Mouse (Mus musculus) midbrain, embryonic 13.5 days (tissue): ENCODE measurements around the gene Tmcc3. TPM values are rescaled to one million over a fixed set of nuclear protein-coding genes. Genes with fewer than 3 reads are reported as not detected.
A peak's percentile ranks its signal among the peaks of the same experiment; 100 is the strongest.

ENCODE experiments used
- ATAC-seq: fragments of 200-750 bp; cut with Nextera tagmentation; 2 replicates; pipeline ENCODE4 v1.8.0; 2017; ENCODE audit warnings: mild to moderate bottlenecking, moderate TSS enrichment, moderate library complexity
- H3K27ac ChIP-seq: fragments of 300-500 bp; sonication (generic); 2 replicates; pipeline ENCODE4 v1.5.1; 2015; ENCODE audit warnings: inconsistent platforms, mild to moderate bottlenecking, moderate library complexity
- H3K27me3 ChIP-seq: fragments of 300-500 bp; sonication (generic); 2 replicates; pipeline ENCODE4 v1.6.1; 2015; ENCODE audit warnings: mild to moderate bottlenecking, inconsistent platforms
- H3K36me3 ChIP-seq: fragments of 300-500 bp; sonication (generic); 2 replicates; pipeline ENCODE4 v1.6.1; 2015; ENCODE audit warnings: mild to moderate bottlenecking, inconsistent platforms
- H3K4me1 ChIP-seq: fragments of 300-500 bp; sonication (generic); replicated peaks from 2 replicates; pipeline ENCODE4 v1.6.1; 2015; ENCODE audit warnings: inconsistent platforms
- H3K4me2 ChIP-seq: fragments of 300-500 bp; sonication (generic); replicated peaks from 2 replicates; pipeline ENCODE4 v1.6.1; 2015; ENCODE audit warnings: moderate library complexity, mild to moderate bottlenecking, inconsistent platforms
- H3K4me3 ChIP-seq: fragments of 300-500 bp; sonication (generic); replicated peaks from 2 replicates; pipeline ENCODE4 v1.5.1; 2015; ENCODE audit warnings: mild to moderate bottlenecking, inconsistent platforms
- H3K9ac ChIP-seq: fragments of 300-500 bp; sonication (generic); replicated peaks from 2 replicates; pipeline ENCODE4 v1.6.1; 2015; ENCODE audit warnings: mild to moderate bottlenecking, inconsistent platforms
- H3K9me3 ChIP-seq: fragments of 300-500 bp; sonication (generic); 2 replicates; pipeline ENCODE4 v1.6.1; 2016; ENCODE audit warnings: mild to moderate bottlenecking, inconsistent platforms
- WGBS: fragments of 180-500 bp; shearing (Covaris S2); methylation state at CpG from one replicate; pipeline ENCODE4 v1.1.7; 2015; 5-methylcytosine and 5-hydroxymethylcytosine counted together
- polyA plus RNA-seq: library from polyadenylated mRNA; unstranded; fragments of >200 nt; fragmentation: Nextera tagmentation; extraction: Ambion mirVana; gene quantifications from 2 replicates; pipeline ENCODE4 v1.2.1, GENCODE M21; 2015

Tmcc3 gene
- polyA plus RNA-seq, 1 experiment from 2014 or later, result 6.6 TPM

- ATAC-seq, result no peak
- H3K9ac ChIP-seq, result no peak overlapping the region
- H3K4me3 ChIP-seq, result no peak overlapping the region
- H3K36me3 ChIP-seq, result no peaks in the 10 kb centered on the region
- no peak overlapping the region for H3K4me2 ChIP-seq
- H3K4me1 ChIP-seq, result peaks cover 15% of the 10 kb centered on the region
- no peaks in the 10 kb centered on the region for H3K27me3 ChIP-seq
- 88% methylated on average over 6 of the region's 6 CpGs for WGBS
- no peaks in the 10 kb centered on the region for H3K9me3 ChIP-seq
- H3K27ac ChIP-seq, result no peak overlapping the region
Measured at GRCm38 (mm10) chr10:94551511-94551910, 239.8 kb downstream of the Tmcc3 start.

- no peaks in the 10 kb centered on the region for H3K36me3 ChIP-seq
- no peaks in the 10 kb centered on the region for H3K9me3 ChIP-seq
- no peak overlapping the region for H3K4me3 ChIP-seq
- H3K27ac ChIP-seq, result no peak overlapping the region
- 70% methylated on average over 7 of the region's 7 CpGs for WGBS
- H3K4me1 ChIP-seq, result peaks cover 15% of the 10 kb centered on the region
- no peak for ATAC-seq
- no peaks in the 10 kb centered on the region for H3K27me3 ChIP-seq
- H3K4me2 ChIP-seq, result no peak overlapping the region
- H3K9ac ChIP-seq, result no peak overlapping the region
Measured at GRCm38 (mm10) chr10:94551924-94552523, 240.3 kb downstream of the Tmcc3 start.

- Histone ChIP-seq H3K4me1 (peaks cover 10% of the 10 kb centered on the region), H3K27me3 (no peaks in the 10 kb centered on the region), H3K36me3 (no peaks in the 10 kb centered on the region), H3K4me3 (no peak overlapping the region), H3K27ac (no peak overlapping the region), H3K9me3 (no peaks in the 10 kb centered on the region), H3K9ac (no peak overlapping the region), H3K4me2 (no peak overlapping the region)
- WGBS, result 92% methylated on average over 2 of the region's 2 CpGs
- ATAC-seq, result no peak
Measured at GRCm38 (mm10) chr10:94555394-94555793, 243.6 kb downstream of the Tmcc3 start.

GRCm38 (mm10) chr10:94557428-94558149 is 245.8 kb downstream of the Tmcc3 start:
- Histone ChIP-seq H3K4me3 (no peak overlapping the region), H3K36me3 (no peaks in the 10 kb centered on the region), H3K27ac (no peak overlapping the region), H3K4me1 (peaks cover 8% of the 10 kb centered on the region; the same call in 1 of the 2 replicates), H3K4me2 (no peak overlapping the region), H3K9me3 (no peaks in the 10 kb centered on the region), H3K9ac (no peak overlapping the region), H3K27me3 (no peaks in the 10 kb centered on the region)
- 78% methylated on average over 6 of the region's 6 CpGs for WGBS
- no peak for ATAC-seq

- no peak for ATAC-seq
- H3K4me1 ChIP-seq, result peaks cover 8% of the 10 kb centered on the region; the same call in 1 of the 2 replicates
- H3K9ac ChIP-seq, result no peak overlapping the region
- H3K4me3 ChIP-seq, result no peak overlapping the region
- no peak overlapping the region for H3K4me2 ChIP-seq
- 88% methylated on average over 7 of the region's 7 CpGs for WGBS
- H3K36me3 ChIP-seq, result no peaks in the 10 kb centered on the region
- no peaks in the 10 kb centered on the region for H3K9me3 ChIP-seq
- no peak overlapping the region for H3K27ac ChIP-seq
- no peaks in the 10 kb centered on the region for H3K27me3 ChIP-seq
Measured at GRCm38 (mm10) chr10:94558826-94559225, 247.1 kb downstream of the Tmcc3 start.

GRCm38 (mm10) chr10:94561351-94561750 is 249.6 kb downstream of the Tmcc3 start:
- ATAC-seq, result no peak
- WGBS, result 60% methylated on average over 7 of the region's 7 CpGs
- Histone ChIP-seq H3K4me2 (no peak overlapping the region), H3K4me1 (peaks cover 19% of the 10 kb centered on the region), H3K27ac (no peak overlapping the region), H3K36me3 (no peaks in the 10 kb centered on the region), H3K4me3 (no peak overlapping the region), H3K9me3 (no peaks in the 10 kb centered on the region), H3K27me3 (no peaks in the 10 kb centered on the region), H3K9ac (no peak overlapping the region)

GRCm38 (mm10) chr10:94562188-94562587 is 250.4 kb downstream of the Tmcc3 start:
- Histone ChIP-seq H3K27me3 (no peaks in the 10 kb centered on the region), H3K4me3 (no peak overlapping the region), H3K36me3 (no peaks in the 10 kb centered on the region), H3K9ac (no peak overlapping the region), H3K9me3 (no peaks in the 10 kb centered on the region), H3K4me2 (no peak overlapping the region), H3K4me1 (peaks cover 23% of the 10 kb centered on the region), H3K27ac (no peak overlapping the region)
- 21% methylated on average over 1 of the region's 1 CpGs for WGBS
- no peak for ATAC-seq

GRCm38 (mm10) chr10:94562991-94563390 is 251.2 kb downstream of the Tmcc3 start:
- peaks cover 23% of the 10 kb centered on the region for H3K4me1 ChIP-seq
- H3K27me3 ChIP-seq, result no peaks in the 10 kb centered on the region
- WGBS, result 95% methylated on average over 3 of the region's 3 CpGs
- no peak overlapping the region for H3K9ac ChIP-seq
- no peaks in the 10 kb centered on the region for H3K36me3 ChIP-seq
- no peak overlapping the region for H3K4me2 ChIP-seq
- H3K4me3 ChIP-seq, result no peak overlapping the region
- no peak overlapping the region for H3K27ac ChIP-seq
- no peak for ATAC-seq
- H3K9me3 ChIP-seq, result no peaks in the 10 kb centered on the region

GRCm38 (mm10) chr10:94565410-94566221 is 253.9 kb downstream of the Tmcc3 start:
- ATAC-seq, result no peak
- Histone ChIP-seq H3K4me1 (peaks cover 18% of the 10 kb centered on the region), H3K9ac (no peak overlapping the region), H3K4me3 (no peak overlapping the region), H3K9me3 (no peaks in the 10 kb centered on the region), H3K4me2 (no peak overlapping the region), H3K27ac (peak overlapping the region; percentile 51; the same call in 1 of the 2 replicates), H3K27me3 (no peaks in the 10 kb centered on the region), H3K36me3 (no peaks in the 10 kb centered on the region)
- 72% methylated on average over 7 of the region's 7 CpGs for WGBS

- H3K27ac ChIP-seq, result peak overlapping the region; percentile 51; the same call in 1 of the 2 replicates
- WGBS, result 52% methylated on average over 21 of the region's 21 CpGs
Measured at GRCm38 (mm10) chr10:94566222-94566868, 254.6 kb downstream of the Tmcc3 start.

GRCm38 (mm10) chr10:94567251-94567650 is 255.5 kb downstream of the Tmcc3 start:
- H3K27ac ChIP-seq, result no peak overlapping the region
- no peak overlapping the region for H3K9ac ChIP-seq
- WGBS, result 96% methylated on average over 6 of the region's 6 CpGs
- H3K9me3 ChIP-seq, result no peaks in the 10 kb centered on the region
- no peak overlapping the region for H3K4me3 ChIP-seq
- H3K4me2 ChIP-seq, result no peak overlapping the region
- ATAC-seq, result no peak
- H3K27me3 ChIP-seq, result no peaks in the 10 kb centered on the region
- peaks cover 15% of the 10 kb centered on the region for H3K4me1 ChIP-seq
- no peaks in the 10 kb centered on the region for H3K36me3 ChIP-seq

More at GRCm38 (mm10) chr10:94566222-94566868, 254.6 kb downstream of the Tmcc3 start:
- H3K4me3 ChIP-seq, result no peak overlapping the region
- no peak overlapping the region for H3K4me2 ChIP-seq
- H3K9ac ChIP-seq, result no peak overlapping the region
- H3K4me1 ChIP-seq, result peaks cover 18% of the 10 kb centered on the region
- no peaks in the 10 kb centered on the region for H3K36me3 ChIP-seq
- no peaks in the 10 kb centered on the region for H3K27me3 ChIP-seq
- no peaks in the 10 kb centered on the region for H3K9me3 ChIP-seq
- no peak for ATAC-seq
